Mouse (Mus musculus) splenic B cell, adult 2 months (primary cell): ENCODE results near the gene Btbd6.

Source experiments
- DNase-seq: peaks from one replicate; pipeline ENCODE4 v3.0.0-alpha.2; 2011; ENCODE audit warnings: low read depth, low spot score
- H3K27me3 ChIP-seq: 2 replicates; pipeline ENCODE4 v1.6.1; 2012; ENCODE audit warnings: mild to moderate bottlenecking, low read length, moderate library complexity, mixed read lengths; ENCODE audit not compliant: control insufficient read depth, poor library complexity, insufficient read depth, severe bottlenecking
- H3K36me3 ChIP-seq: 2 replicates; pipeline ENCODE4 v1.6.1; 2012; ENCODE audit warnings: mild to moderate bottlenecking, low read length, moderate library complexity, mixed read lengths; ENCODE audit not compliant: control insufficient read depth, poor library complexity, insufficient read depth, severe bottlenecking

Btbd6 gene

DNA sequence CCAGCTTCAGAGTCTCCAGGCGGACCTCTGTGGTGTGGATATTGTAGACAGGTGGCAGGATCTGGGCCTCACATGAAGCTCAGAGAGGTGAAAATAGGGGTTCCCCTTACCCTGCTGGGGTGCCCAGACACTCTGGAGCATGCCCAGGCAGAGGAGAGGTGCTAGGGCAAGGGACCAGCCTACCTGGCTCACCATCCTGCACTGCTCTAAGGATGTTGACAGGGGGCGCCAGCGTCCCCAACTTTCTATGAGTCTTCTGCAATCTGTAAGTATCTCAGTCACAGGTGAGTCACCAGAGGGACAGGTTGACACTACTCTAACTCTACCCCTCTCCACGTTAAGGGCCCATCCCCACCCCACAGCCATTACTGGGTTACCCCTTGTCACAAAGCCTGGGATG is 29.0 kb upstream of the Btbd6 start:
- peak; percentile 65 for DNase-seq
- no peaks in the 10 kb centered on the region for H3K36me3 ChIP-seq
- H3K27me3 ChIP-seq, result no peaks in the 10 kb centered on the region

DNA sequence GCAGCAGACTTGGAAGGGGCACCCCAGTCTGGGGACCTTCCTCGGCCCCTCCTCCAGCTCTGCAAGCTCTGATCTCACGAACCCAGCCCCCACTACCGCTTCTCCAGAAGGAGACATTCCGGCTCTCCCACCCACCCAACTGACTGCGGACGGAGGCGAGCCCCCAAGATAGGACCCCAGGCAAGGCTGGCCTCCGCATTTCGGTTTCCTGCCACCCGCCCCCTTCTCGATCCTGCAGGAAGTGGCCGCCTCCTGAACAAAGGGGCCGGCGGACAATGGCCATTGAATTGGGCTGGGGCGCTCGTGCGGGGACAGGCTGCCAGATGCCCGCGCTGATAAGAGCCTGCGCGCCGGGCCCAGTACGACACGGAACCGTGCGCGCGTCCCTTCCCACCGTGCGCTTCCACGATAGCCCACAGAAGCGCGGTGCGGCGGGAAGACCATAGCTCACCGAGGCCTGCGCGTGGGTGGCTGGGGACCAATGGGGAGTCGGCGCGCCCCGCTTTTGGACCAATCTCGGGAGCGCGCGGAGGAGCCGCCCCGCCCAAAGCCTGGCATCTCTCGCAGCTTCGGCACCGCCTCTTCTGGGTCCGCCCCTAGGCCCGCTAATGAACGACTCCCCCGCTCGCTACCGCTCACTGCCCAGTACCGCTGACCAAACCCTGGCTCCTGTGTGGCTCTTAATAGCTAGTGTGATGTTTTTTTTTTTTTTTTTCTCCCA is 26.1 kb upstream of the Btbd6 start:
- Histone ChIP-seq H3K27me3 (no peaks in the 10 kb centered on the region), H3K36me3 (no peaks in the 10 kb centered on the region)
- DNase-seq, result peak; percentile 66

DNA sequence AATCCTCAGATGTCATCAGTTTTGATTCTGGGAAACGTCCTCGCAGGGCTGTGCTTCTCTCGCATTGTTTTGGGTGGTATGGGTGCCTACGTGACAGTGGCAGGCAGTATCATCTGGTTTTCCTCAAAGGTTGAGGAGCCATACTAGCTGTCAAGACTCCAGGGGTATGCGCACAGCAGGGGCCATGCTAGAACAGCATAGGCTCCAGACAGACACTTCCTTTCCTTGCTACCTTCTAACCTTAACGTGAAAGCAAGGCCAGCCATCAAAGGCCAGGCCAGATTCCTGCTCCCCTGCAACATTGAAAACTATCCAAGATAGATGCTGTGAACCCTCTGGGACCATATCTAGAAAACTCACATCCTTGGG is 25.5 kb upstream of the Btbd6 start:
- no peaks in the 10 kb centered on the region for H3K36me3 ChIP-seq
- no peaks in the 10 kb centered on the region for H3K27me3 ChIP-seq
- no peak for DNase-seq

DNA sequence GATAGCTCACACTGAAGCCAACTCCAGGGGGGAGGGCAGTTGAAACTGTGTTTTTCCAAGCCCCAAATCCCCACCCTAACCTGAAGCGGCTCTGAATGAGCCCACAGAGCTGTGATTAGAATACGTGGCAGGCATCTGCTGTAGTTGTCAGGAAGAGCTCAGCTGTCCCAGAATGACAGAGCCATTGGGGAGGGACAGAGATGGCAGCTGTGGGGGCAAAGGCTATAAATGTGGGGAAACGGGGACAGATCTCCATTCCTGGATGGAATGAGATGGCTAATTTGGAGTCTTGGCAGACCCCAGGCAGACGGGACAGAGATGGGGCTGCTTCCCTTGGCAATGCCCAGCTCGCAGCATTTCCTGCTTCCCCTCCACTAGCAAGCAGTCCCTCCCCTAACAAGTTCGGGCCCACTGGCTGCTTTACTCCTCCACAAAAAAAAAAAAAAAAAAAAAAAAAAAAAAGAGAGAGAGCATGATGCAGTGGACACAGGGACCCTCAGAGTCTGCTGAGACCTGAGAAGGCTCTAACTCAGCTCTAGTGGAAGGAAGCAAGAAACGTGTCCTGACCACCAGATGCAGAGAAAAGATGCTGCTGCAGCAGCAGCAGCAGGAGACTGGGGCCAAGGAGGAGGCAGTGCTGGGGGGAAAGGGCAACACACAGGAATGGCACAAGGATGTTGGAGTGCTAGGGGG is 25.0 kb upstream of the Btbd6 start:
- DNase-seq, result no peak
- H3K36me3 ChIP-seq, result no peaks in the 10 kb centered on the region
- H3K27me3 ChIP-seq, result no peaks in the 10 kb centered on the region

DNA sequence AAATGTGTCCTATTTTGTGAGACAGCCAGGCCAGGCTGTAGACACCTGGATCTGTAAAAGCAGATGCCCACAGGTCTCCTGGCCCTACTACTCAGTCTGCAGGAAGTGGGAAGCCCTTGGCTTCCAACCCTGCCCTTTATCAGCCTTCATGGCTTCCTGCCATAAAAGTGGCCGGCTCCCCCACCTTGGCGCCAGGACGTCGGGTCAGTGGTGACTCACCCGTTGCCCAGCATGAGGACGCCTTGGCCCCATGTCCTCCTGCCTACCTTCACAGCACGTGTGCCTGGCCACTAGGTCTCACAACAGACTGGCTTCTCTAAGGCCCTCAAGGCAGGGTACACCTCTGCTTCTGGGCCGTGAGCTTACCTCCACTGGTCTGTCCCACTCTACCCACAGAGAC is 23.8 kb upstream of the Btbd6 start:
- H3K27me3 ChIP-seq, result no peaks in the 10 kb centered on the region
- no peak for DNase-seq

DNA sequence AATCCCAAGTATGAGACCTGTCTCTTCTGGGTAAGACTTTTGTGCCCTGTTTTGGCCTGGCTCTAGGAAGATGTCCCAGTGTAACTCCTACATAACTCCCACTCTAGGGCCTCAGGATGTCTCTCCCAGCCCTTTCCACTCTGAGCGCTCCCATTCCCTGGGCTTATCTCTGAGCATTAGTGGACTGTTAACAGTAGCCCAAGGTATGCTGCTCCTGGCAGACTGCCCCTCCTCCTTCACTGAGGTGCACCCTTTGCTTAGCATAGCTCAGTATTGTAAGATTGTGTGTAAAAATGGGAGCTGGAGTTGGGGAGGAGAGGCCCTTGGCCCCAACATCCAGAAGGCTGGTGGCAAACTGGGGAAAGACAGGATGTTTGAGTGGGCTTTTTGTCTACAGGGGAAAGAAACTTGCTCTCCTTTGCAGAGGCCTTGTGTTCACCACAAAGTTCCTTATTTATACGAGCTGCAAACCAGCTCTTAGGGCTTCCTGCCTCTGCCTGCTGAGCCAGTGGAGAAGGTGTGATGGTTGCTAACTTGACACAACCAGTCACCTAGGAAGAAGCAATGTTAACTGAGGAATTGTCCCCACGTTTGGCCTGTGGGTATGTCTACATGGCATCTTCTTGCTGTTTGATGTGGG is 23.2 kb upstream of the Btbd6 start:
- DNase-seq, result no peak
- no peaks in the 10 kb centered on the region for H3K27me3 ChIP-seq
- H3K36me3 ChIP-seq, result no peaks in the 10 kb centered on the region

More for the DNA sequence above, 23.8 kb upstream of the Btbd6 start:
- no peaks in the 10 kb centered on the region for H3K36me3 ChIP-seq

DNA sequence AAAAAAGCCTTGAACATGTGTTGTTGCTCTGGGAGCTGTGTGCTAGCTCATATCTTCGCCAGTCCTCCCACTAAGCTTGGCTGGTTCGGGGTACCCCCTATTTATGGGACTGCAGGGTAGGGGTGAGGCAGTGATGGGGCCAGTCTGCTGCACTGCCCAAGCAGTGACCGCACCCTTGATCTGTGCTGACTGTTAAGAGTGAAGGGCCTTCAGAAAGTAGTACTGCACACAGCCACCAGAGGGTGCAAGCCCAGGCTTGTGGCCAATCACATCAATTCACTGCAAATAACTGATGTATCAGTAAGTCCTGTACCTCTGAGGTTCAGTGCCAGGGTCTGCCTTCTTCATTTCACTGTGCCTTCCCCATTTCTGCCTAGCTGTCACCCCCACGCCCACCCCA is 20.5 kb upstream of the Btbd6 start:
- H3K36me3 ChIP-seq, result no peaks in the 10 kb centered on the region; the same call in 1 of the 2 replicates
- peak; percentile 79 for DNase-seq

DNA sequence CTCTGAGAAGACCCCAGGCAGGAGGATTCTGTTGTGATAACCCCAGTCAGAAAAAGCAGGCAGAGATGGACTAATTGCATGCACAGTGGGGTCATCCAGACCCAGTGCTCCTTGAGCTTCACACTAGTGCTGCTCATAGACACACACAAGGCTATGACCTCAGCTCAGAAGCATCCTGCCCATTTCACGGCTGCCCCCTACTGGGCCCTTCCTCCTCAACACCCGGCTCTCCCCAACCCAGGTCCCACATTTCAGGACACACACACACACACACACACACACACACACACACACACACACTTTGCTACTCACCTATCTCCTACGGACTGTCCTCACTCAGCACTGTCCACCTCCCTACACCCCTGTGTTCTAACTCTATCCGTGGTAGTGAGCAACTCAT is 18.0 kb upstream of the Btbd6 start:
- H3K36me3 ChIP-seq, result peaks cover 3% of the 10 kb centered on the region
- H3K27me3 ChIP-seq, result no peaks in the 10 kb centered on the region
- DNase-seq, result peak; percentile 50

More for the DNA sequence above, 20.5 kb upstream of the Btbd6 start:
- H3K27me3 ChIP-seq, result no peaks in the 10 kb centered on the region

DNA sequence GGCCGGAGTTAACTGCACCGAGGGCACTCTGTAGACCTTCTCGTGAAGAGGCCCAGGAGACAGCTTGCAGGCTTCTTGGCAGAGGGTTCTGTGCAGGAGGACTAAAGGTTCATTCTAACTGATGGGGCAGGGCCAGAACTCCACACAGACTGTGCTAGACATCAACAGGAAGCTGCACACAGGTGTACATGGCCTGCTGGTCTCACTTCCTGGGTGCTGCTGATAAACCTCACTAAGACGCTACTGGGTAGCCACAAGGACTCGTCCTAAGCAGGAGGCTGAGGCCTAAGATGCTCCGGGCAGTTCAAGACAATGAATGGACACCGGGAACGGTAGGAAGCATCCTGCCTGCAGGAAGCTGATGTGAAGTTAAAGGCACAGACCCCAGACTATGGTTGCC is 16.9 kb upstream of the Btbd6 start:
- no peak for DNase-seq

DNA sequence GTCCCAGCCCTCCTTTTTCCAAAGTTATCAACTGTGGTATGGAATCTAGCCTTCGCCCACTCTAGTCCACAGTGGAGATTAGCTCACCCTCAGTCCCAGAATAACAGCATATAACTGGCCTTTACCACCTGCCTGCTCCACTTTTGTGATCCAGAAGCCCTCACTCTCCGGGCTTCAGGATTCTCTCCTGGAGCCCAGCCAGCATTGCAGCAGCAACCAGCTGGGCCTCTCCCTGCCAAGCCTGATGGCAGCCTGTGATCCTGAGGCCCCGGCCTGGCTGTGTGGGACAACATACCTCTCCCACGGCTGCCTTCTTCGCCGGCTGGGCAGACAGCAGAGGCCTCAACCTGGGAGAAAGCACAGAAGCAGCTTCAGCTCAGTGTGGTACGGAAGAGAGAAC is 14.9 kb upstream of the Btbd6 start:
- H3K27me3 ChIP-seq, result no peaks in the 10 kb centered on the region
- no peak for DNase-seq
- peaks cover 9% of the 10 kb centered on the region for H3K36me3 ChIP-seq

More for the DNA sequence above, 16.9 kb upstream of the Btbd6 start:
- no peaks in the 10 kb centered on the region for H3K27me3 ChIP-seq
- H3K36me3 ChIP-seq, result peaks cover 3% of the 10 kb centered on the region

DNA sequence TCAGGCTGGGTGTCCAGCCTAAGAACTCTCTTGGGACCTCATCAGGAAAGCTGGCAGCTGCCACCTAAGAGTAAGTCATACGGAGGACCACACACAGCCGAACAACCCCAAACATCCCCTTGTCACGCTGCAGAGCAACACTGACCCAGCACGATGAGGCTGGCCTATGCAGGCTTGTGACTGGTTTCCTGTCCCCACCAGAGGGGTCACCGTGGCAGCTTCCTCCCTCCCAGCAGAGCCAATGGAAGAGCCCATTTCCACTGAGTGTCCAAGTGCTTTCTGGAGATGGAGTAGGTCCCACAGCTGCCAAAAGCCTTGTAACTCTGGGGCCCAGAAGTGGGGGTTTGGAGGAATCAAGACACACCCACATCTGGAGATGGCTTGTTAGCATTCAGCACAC is 14.4 kb upstream of the Btbd6 start:
- H3K36me3 ChIP-seq, result peaks cover 10% of the 10 kb centered on the region
- no peak for DNase-seq
- no peaks in the 10 kb centered on the region for H3K27me3 ChIP-seq

DNA sequence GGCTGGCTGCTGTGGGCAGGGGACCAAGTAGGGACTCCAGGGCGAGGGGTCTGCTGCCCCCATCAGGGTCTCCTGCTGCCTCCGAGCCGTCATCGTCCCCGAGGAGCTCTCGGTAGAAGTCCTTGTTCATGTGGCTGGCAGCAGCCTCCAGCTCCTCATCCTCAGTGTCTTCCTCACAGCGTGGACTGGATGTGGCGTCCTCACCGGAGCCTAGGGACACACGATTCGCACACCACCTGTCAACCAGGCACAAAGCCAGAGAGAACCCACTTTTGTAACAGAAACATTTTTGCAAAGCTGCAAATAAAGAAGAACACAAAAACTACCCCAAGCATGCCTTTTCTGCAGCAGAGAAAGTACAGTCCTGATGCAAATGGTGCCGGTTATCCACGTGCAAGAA is 10.5 kb upstream of the Btbd6 start:
- Histone ChIP-seq H3K36me3 (peaks cover 12% of the 10 kb centered on the region), H3K27me3 (no peaks in the 10 kb centered on the region)
- DNase-seq, result no peak

DNA sequence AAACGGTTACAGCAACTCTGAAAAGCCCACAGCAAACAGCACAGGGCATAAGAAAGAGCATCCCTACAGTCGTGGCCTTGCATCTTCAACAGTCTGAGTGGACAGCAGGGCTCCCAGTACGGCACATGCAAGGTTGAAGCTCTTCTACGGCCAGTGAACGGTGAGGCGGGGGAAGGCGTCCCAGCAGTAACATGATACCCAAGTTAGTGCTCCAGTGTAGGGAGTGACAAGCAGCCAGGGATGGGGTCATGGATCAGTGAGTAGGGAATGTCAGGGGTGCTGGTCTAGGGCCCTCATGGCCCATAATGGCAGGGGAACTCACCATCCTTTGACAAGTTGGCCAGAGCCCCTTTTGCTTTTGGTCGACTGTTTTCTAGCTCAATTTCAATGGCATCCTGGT is 7.3 kb upstream of the Btbd6 start:
- H3K27me3 ChIP-seq, result no peaks in the 10 kb centered on the region
- H3K36me3 ChIP-seq, result peaks cover 9% of the 10 kb centered on the region
- DNase-seq, result no peak

DNA sequence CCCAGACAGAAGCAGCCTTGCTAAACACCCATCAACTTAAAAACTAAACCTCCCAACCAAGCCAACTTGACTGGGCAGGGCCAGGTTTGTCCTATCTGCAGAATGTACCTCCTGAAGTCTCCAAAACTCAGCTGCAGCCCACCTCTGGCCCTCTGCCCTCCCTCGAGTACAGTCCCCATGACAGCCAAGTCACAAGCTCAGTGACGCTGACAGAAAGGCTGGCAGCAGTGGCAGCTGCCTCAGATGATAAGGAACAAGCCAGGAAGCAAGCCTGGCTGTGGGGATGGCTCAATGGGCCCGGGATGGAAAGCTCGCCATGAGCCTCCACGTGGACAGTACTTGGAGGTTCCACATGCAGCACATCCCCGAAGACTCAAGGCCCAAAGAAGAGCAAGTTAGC is 6.7 kb upstream of the Btbd6 start:
- Histone ChIP-seq H3K36me3 (peaks cover 11% of the 10 kb centered on the region), H3K27me3 (no peaks in the 10 kb centered on the region)
- DNase-seq, result no peak

DNA sequence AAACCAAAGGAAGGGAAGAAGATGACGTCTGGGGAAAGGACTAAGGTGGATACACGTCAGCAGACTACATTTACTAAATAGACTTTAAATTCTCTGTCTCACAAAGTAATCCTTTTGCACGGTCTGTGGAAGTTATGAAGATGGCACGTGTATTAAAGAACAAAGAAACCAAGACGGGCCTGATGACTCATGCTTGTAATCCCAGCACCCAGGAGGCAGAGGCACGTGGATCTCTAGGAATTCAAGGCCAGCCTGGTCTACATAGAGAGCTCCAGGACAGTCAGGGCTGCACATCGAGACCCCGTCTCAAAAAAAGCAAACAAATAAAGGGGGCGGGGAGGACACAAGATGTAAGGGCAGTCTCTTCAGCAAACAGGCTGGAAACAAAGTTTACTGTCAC is 1.5 kb upstream of the Btbd6 start:
- peaks cover 5% of the 10 kb centered on the region for H3K36me3 ChIP-seq

More for the DNA sequence above, 1.5 kb upstream of the Btbd6 start:
- H3K27me3 ChIP-seq, result no peaks in the 10 kb centered on the region
- DNase-seq, result no peak
